Mouse (Mus musculus) cerebellum, adult 11 months (tissue): ENCODE measurements around the gene Ift43.
A peak's percentile ranks its signal among the peaks of the same experiment; 100 is the strongest.

Source experiments
- DNase-seq: peaks from one replicate; pipeline ENCODE4 v3.0.0; 2022

Gene Ift43

GRCm38 (mm10) chr12:86078553-86079201 is 3.7 kb upstream of the Ift43 start, which contains the start of gene Tgfb3:
Tgfb3 (minus strand) TSS chr12:86079041.
- peak; percentile 39 for DNase-seq

DNA sequence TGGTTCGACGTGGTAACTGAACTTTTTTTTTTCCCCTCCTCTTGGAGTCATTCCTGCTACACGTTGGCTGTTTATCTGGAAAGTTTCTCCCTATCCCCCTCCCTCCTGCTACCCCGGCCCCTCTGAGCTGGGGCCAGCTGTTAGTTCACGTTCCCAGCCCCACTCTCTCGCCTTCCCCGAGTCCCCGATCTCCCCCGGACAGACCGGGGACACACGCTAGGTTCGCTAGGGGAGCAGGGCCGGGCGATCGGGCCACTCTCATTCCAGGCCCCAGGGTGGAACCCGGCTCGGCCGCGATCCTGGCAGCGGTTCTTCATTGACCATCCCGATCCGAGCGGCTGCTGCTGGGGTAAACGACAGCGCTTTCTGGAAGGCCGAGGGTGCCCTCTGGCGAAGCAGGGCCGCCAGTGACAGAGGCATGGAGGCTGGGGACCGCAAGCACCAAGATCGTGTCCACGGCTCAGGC is 3.1 kb upstream of the Ift43 start:
- peak; percentile 94 for DNase-seq

DNA sequence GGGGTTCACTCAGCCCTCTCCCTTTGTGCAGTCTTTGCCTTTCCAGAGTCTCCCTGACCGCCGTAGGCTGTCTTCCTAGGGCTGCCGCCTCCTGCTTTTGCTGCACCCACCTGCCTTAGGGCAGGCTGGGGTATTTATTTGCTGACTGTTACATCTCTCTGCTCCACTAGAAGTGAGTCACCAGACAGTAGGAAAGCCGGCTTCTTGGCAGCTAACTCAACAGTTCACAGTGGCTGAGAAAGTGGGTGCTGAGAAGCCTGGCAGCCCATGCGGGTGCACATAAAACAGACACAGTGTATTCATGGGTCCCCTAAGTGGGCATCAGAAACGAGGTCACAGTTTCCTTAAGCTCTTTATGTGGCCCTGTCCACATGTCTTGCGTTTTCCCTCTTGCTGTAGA is 3.5 kb downstream of the Ift43 start:
- no peak for DNase-seq

- no peak for DNase-seq
These were observed 4.2 kb downstream of the Ift43 start for GRCm38 (mm10) chr12:86086550-86086949.

DNA sequence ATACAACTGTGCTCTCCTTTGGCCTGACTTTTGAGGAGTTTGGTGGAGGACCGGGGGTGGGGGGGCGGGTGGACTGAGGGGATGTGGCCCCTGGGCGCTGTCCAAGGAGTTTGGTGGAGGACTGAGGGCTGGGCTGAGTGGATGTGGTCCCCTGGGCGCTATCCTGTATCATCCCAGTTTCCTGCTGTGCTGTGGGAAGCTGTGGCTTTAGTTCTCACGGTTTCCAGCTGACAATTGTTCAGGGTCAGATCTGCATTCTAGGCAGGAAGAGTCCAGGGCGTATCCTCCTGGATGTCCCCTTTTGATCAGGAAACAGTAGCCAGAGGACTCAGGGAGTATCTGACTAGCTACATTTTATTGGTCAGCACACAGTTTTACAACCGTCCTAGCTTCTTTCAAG is 5.7 kb downstream of the Ift43 start:
- no peak for DNase-seq

- no peak for DNase-seq
These were observed 8.4 kb downstream of the Ift43 start for GRCm38 (mm10) chr12:86090764-86091163.

DNA sequence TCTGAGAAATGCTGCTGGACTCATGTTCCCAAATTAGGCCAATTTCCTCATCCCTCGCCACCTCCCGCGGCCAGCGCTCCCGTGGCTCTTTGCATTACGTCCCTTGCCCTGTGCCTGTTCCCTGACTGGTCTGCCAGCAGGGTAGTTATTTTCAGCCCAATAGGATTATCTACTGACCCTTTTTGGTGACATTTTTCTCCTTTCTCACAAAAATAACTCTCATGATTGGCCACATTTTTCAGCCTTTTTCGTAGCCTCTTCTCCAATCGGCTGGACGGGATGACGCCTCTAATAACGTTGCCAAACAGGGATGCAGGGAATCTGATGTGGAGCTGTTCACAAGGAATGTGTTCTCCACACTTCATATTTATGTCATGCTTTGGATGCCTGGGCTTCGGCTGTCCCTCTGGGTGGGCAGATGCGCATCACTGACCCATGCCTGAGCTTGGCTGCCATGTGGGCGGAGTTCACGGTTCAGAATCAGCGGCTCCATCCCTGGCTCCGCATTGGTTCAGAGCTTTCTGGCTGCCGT is 9.3 kb downstream of the Ift43 start:
- DNase-seq: peak; percentile 54

DNA sequence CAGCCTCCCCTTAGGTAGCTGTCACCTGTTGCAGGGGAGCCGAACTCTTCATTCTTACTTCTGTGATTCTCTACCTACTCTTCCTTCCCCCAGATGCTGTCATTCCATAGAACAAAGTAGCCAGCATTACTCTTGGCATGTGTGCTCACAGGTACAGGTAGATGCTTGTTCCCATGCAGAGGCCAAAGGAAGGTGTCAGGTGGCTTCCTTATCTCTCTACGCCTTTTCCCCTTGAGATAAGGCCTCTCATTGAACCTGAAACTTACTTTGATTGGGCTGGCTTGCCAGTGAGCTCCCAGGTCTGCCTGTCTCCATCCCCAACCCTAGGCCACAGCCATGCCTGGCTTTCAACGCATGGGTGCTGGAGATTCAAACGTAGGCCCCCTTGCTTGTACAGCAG is 11.7 kb downstream of the Ift43 start:
- DNase-seq: no peak

DNA sequence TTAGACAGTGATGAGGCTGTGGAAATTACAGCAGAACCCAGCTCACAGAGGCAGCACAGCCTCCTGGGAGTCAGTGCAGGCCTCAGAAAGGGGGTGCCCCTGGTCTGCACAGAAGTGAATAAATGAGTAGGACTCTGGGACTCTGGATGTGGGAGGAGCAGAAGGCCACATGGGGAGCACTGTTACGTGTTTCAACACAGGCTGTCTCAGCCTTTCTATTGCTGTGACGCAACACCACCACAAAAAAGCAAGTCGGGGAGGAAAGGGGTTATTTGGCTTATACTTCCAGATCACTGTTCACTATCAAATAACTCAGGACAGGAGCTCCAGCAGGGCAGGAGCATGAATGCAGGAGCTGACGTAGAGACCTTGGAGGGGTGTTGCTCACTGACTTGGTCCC is 13.5 kb downstream of the Ift43 start:
- DNase-seq: no peak

DNA sequence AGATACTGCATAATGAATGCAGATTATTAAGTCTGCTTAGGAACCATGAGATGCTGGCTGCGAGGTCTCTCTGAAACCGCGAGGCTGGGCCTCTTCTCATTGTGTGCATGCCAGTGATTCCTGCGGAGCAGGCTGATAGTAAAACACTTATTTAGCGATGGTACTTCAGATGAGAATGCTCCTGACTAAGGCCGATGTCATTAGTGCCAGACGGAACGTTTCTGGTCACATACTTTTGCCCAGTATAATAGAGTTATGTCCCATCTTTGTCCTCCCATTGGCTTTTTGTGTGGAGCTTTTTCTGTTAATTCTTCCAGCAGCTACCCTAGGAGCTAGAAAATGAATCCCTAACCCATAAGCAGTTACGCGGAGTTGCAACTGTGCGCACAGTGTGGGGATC is 15.4 kb downstream of the Ift43 start:
- DNase-seq: no peak

DNA sequence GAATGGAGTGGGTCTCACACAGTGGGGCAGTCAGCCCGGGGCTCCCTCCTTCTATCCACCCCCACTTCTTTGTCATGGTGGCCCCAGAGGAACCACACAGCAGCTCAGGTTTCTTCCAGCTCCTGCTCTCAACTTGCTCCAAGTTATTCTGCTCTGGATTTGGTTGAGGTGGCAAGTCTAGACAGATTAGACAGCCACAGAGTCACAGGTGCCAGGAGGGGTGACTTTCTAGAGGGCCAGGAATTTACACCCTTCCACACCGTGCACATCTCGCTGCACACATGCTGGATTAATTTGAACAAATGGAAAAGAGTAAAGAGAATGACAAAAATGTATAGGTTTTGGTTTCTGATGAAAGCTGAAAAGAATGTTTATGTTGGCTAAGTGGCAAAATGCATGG is 18.4 kb downstream of the Ift43 start:
- DNase-seq: no peak

- DNase-seq: no peak
These were observed 20.3 kb downstream of the Ift43 start for GRCm38 (mm10) chr12:86102686-86103085.

GRCm38 (mm10) chr12:86103391-86103790 is 21.1 kb downstream of the Ift43 start:
- DNase-seq: no peak

DNA sequence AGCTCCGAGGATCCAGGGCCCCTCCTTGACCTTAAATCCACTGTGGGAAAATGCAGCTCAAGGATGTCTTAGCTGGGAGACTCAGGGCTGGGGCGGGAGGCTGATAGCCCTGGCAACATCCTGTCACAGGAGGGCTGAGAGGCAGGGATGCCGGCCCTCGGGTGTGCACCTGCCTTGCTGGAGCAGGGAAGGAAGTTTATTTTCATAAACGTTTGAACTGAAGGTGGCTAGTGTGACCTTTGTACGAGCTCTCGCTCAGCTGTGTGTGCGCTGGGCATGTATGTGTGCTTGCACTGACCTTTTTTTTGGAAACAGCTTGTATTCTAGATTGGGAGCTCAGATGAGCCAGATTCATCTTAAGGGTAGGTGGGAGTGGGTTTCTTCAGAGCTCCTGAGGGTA is 21.5 kb downstream of the Ift43 start:
- no peak for DNase-seq

DNA sequence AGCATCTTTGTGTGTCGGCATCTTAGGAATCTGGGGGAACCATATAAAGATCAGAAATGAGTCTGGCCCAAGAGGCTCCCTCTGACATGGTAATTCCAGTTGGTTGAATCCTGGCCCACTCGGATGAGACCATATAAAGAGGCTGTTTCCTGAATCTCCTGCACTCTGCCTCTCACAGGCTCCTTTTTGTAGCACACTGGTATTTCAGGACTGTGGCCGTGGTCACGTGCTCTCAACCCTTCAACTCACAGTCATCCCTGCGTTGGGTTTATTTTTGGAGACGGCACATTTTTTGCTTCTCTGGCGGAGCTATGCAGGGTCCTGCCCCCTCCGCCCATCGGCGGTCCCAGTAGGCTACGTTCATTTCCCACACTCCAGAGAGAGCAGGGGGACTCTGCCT is 22.0 kb downstream of the Ift43 start:
- no peak for DNase-seq

GRCm38 (mm10) chr12:86105546-86105945 is 23.2 kb downstream of the Ift43 start:
- DNase-seq: no peak

- no peak for DNase-seq
These were observed 23.7 kb downstream of the Ift43 start for GRCm38 (mm10) chr12:86106086-86106485.

DNA sequence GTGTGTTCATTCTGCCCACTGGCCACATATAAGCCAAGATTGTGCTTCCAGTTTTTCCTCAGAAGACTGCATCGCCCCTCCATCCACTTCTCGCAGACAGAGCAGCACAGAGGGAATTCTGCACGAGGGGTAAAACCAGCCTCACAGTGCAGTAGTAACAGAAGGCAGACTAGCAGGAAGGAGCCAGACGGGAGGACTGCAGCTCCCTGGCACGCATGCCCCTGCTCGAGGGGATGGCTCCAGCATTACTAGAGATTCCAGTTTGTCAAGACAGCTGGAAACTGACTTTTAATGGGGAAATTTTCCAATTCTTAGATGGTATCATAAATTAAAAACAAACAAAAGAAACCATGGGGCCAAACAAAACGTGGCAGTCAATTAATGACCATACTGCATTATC is 25.3 kb downstream of the Ift43 start:
- no peak for DNase-seq

- DNase-seq: no peak
These were observed 27.2 kb downstream of the Ift43 start for GRCm38 (mm10) chr12:86109531-86109930.

DNA sequence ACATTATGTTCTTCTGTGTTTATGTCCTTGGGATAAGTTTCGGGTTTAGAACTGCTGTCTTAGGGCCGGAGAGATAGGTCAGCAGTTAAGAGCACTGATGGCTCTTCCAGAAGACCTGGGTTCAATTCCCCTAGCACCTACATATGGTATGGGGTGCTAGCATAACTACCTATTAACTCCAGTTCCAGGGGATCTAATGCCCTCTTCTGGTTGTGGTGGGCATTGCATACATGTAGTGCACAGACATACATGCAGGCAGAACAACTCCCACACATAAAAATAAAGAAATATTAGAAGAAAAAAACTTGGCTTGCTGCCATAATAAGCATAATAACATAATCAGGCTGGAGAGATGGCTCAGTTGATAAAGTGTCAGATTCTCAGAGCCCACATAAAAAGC is 28.3 kb downstream of the Ift43 start:
- no peak for DNase-seq

DNA sequence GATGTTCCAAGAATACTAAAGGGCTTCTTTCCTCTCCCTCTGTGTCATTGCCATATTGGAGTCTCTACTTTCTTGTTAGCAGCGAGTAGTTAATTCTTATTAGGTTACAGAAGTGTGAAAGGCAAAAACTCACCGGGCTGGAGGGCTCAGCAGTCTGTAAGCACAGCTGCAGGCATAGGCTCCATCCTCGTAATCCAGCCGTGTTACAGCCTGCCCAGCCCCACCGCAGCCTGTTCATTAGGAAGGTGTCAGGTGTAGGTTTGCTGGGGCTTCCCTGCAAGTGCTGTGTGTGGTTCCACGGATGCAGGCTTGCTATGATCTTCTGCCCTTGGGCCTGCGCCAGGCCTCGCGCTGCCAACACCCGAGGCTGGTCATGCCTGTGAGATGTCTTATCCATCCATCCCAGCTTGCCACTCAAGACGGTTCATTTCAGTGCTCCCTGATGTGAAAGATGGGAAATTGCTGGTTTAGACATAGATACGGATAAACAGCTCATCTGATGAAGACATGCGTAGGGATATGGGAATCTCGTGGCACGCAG is 34.0 kb downstream of the Ift43 start:
- DNase-seq: no peak

GRCm38 (mm10) chr12:86124016-86124415 is 41.7 kb downstream of the Ift43 start:
- no peak for DNase-seq

- no peak for DNase-seq
These were observed 45.8 kb downstream of the Ift43 start for GRCm38 (mm10) chr12:86128122-86128521.

GRCm38 (mm10) chr12:86129005-86129404 is 46.7 kb downstream of the Ift43 start:
- no peak for DNase-seq

- no peak for DNase-seq
These were observed 47.4 kb downstream of the Ift43 start for GRCm38 (mm10) chr12:86129696-86130095.
